Mouse (Mus musculus) stomach, embryonic 16.5 days (tissue): ENCODE results near the gene Vars. TPM values are rescaled to one million over a fixed set of nuclear protein-coding genes. Genes with fewer than 3 reads are reported as not detected.

Source experiments
- ATAC-seq: fragments of 200-750 bp; cut with Nextera tagmentation; 2 replicates; pipeline ENCODE4 v1.8.0; 2017; ENCODE audit warnings: moderate number of reproducible peaks, moderate TSS enrichment; ENCODE audit not compliant: insufficient read depth, low FRiP score
- H3K27ac ChIP-seq: fragments of 300-500 bp; sonication (generic); 2 replicates; pipeline ENCODE4 v1.5.1; 2014; ENCODE audit warnings: low read length
- H3K27me3 ChIP-seq: fragments of 300-500 bp; sonication (generic); 2 replicates; pipeline ENCODE4 v1.6.1; 2014; ENCODE audit warnings: low read length, control low read depth, mixed read lengths; ENCODE audit not compliant: control insufficient read depth, insufficient read depth
- H3K36me3 ChIP-seq: fragments of 300-500 bp; sonication (generic); 2 replicates; pipeline ENCODE4 v1.6.1; 2014; ENCODE audit warnings: low read length; ENCODE audit not compliant: control insufficient read depth, insufficient read depth
- H3K4me1 ChIP-seq: fragments of 300-500 bp; sonication (generic); 2 replicates; pipeline ENCODE4 v1.6.1; 2014; ENCODE audit warnings: low read length, control low read depth, mixed read lengths; ENCODE audit not compliant: control insufficient read depth, insufficient read depth
- H3K4me2 ChIP-seq: fragments of 300-500 bp; sonication (generic); 2 replicates; pipeline ENCODE4 v1.6.1; 2014; ENCODE audit warnings: low read depth, low read length, mixed read lengths
- H3K4me3 ChIP-seq: fragments of 300-500 bp; sonication (generic); replicated peaks from 2 replicates; pipeline ENCODE4 v1.5.1; 2014; ENCODE audit warnings: mild to moderate bottlenecking, low read length
- H3K9ac ChIP-seq: fragments of 300-500 bp; sonication (generic); 2 replicates; pipeline ENCODE4 v1.6.1; 2014; ENCODE audit warnings: low read length
- H3K9me3 ChIP-seq: fragments of 300-500 bp; sonication (generic); replicated peaks from 2 replicates; pipeline ENCODE4 v1.6.1; 2016; ENCODE audit warnings: low read length, control low read depth; ENCODE audit not compliant: control insufficient read depth
- WGBS: fragments of 180-500 bp; shearing (Covaris S2); extraction: QIAGEN DNeasy Blood & Tissue Kit; methylation state at CpG from one replicate; pipeline ENCODE4 v1.1.7; 2014; 5-methylcytosine and 5-hydroxymethylcytosine counted together
- polyA plus RNA-seq: library from polyadenylated mRNA; unstranded; fragments of >200 nt; fragmentation: Nextera tagmentation; extraction: Ambion mirVana; gene quantifications from 2 replicates; pipeline ENCODE4 v1.2.1, GENCODE M21; 2015

Gene Vars
- polyA plus RNA-seq, 1 experiment from 2014 or later: 82.1 TPM

DNA sequence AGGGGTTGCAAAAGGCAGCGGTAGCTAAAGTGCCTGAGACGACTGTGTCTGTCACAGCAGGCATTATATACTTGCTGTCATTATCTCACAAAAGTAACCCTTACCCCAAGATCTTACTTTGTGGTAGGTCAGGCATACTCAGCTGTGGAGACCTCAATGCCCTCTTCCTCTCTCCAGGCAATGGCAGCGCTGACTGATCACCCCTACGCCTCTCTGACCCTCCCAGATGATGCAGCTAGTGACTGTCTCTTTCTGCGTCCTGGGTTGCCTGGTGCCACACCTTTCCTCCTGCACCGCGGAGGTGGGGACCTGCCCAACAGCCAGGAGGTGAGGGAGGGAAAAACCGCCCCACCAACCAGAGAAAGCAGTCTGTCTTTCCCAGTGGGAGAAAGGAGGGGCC is 60.5 kb downstream of the Vars start:
- H3K27me3 ChIP-seq: no peaks in the 10 kb centered on the region
- H3K9ac ChIP-seq: peak overlapping the region; percentile 23; the same call in 1 of the 2 replicates
- H3K4me1 ChIP-seq: peaks cover 45% of the 10 kb centered on the region
- H3K36me3 ChIP-seq: peaks cover 15% of the 10 kb centered on the region
- 75% methylated on average over 8 of the region's 8 CpGs for WGBS
- H3K4me2 ChIP-seq: no peak overlapping the region
- no peak overlapping the region for H3K4me3 ChIP-seq
- ATAC-seq: no peak
- 0 out of 2 replicates have a peak overlapping the region, but pooled peaks have one; percentile 36 for H3K27ac ChIP-seq
- no peaks in the 10 kb centered on the region for H3K9me3 ChIP-seq

DNA sequence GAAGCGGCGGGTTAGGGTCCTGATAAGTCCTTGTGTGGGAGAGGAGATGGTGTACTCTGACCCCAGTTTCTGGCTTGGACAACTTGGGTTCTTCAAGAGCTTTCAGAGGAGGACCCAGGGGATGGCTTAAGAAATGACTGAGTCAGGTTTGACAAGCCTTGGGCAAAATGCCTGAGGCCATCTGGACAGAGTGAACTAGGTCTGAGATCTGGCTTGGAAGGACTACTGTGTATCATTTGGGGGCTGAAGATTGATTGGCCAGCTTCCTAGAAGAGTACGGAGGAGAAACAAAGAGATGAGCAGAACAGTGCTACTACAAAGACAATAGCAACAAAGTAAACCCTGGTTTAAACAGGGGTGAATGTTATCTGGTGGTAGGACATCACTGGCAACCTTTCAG is 62.7 kb downstream of the Vars start:
- Histone ChIP-seq H3K27me3 (no peaks in the 10 kb centered on the region), H3K4me1 (peaks cover 47% of the 10 kb centered on the region), H3K36me3 (peaks cover 8% of the 10 kb centered on the region), H3K9me3 (no peaks in the 10 kb centered on the region), H3K9ac (no peak overlapping the region), H3K27ac (peak overlapping the region; percentile 16; the same call in 1 of the 2 replicates), H3K4me3 (no peak overlapping the region), H3K4me2 (no peak overlapping the region)
- no peak for ATAC-seq
- 81% methylated on average over 3 of the region's 3 CpGs for WGBS

DNA sequence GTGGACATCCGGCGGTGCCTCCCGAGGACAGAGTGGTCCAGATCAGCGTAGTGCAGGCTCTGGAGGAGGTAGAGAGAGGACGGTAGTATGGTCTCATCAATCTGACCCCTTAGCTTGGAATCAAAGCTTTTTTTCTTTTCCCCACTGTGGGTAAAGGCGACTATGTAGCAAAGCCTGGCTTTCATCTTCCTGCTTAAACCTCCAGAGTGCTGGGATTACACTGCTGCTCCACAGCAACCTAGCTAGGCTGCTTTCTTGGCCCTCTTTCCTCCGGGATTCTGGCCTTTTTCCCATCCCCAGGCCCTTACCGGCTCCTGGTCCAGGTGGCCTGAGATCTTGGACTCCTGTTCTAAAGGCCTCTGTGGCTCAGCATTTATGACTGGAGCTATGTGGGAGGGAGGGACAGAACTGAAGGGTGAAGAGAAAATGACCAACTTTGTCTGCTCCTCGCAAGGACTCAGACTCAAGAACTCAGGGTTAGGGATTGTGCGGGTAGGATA is 63.6 kb downstream of the Vars start:
- 33% methylated on average over 10 of the region's 10 CpGs for WGBS
- H3K4me1 ChIP-seq: peaks cover 51% of the 10 kb centered on the region
- no peaks in the 10 kb centered on the region for H3K9me3 ChIP-seq

DNA sequence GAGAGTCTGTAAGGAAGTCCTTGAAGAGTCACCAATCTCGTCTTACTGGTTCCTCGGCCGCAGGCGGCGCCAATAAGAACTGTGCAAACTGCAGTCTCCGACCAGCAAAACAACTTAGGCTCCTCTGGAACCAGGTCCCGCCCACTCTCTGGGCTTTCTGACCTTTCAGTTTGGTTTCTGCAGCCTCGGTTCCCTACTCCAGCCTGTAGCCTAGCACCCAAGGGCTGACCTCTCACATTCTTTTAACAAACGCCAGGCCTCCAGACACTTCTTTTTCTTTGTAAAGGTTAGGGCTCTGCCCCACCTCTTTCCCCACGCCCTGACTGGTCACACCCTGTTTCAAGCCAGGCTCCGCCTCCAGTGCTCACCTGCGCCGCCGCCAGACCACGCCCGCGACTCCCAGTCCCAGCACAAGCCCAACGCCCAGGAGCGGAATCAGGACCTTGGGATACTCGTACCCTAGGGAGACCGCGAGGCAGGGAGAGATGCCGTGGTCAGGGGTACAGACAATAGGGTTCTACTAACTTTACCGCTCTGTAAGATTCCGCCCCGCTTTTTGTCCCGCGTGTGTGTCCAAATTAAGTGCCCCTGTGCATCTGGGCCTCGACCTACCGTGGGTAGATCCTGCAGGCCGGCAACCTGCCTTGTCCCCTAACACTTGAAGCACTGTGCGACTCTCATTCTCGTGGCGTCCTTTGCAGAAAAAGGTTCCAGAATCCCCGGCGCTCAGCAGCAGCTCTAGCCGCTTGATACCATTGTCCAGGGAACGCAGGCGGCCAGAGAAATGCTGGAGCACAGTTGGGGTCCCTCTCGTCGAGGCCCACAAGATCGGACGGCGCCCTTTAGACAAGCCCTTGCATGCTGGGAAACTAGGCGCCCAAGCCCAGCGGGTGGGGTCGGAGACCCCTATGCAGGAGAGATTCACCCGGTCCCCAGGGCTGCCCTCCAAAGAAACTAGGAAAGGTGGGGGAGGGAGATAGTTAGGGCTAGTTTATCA is 64.5 kb downstream of the Vars start, which contains the start of gene Ly6g6c:
Ly6g6c (plus strand) TSS at position 438 of the 997 bp plus-strand sequence.
- peak; percentile 82 for ATAC-seq
- 3% methylated on average over 48 of the region's 48 CpGs for WGBS
- peaks cover 8% of the 10 kb centered on the region for H3K36me3 ChIP-seq
- H3K9me3 ChIP-seq: no peaks in the 10 kb centered on the region
- H3K27me3 ChIP-seq: no peaks in the 10 kb centered on the region
- peak within 1 kb of the TSS; percentile 71 for H3K4me2 ChIP-seq
- H3K9ac ChIP-seq: peak within 1 kb of the TSS; percentile 65
- peak within 1 kb of the TSS; percentile 95 for H3K27ac ChIP-seq
- H3K4me3 ChIP-seq: peak within 1 kb of the TSS; percentile 47
- H3K4me1 ChIP-seq: peaks cover 46% of the 10 kb centered on the region

More for the DNA sequence above, 63.6 kb downstream of the Vars start:
- Histone ChIP-seq H3K27me3 (no peaks in the 10 kb centered on the region), H3K27ac (peak overlapping the region; percentile 95), H3K4me2 (peak overlapping the region; percentile 71), H3K9ac (peak overlapping the region; percentile 65), H3K36me3 (peaks cover 8% of the 10 kb centered on the region), H3K4me3 (peak overlapping the region; percentile 47)
- peak; percentile 6; the same call in 1 of the 2 replicates for ATAC-seq

Other genes starting within 250 kb of the Vars start
- gene Cyp21a1, start 196.4 kb upstream of the Vars start, polyA plus RNA-seq: 0.21 and 6.9 TPM in 2 replicates
- gene Stk19, start 164.0 kb upstream of the Vars start, polyA plus RNA-seq: 23.8 and 25.8 TPM in 2 replicates
- gene Dxo, start 164.0 kb upstream of the Vars start, polyA plus RNA-seq: 48.9 and 53.3 TPM in 2 replicates
- 45.0 and 48.1 TPM in 2 replicates for gene Skiv2l, start 150.8 kb upstream of the Vars start, polyA plus RNA-seq
- gene Nelfe, start 150.6 kb upstream of the Vars start, polyA plus RNA-seq: 89.5 and 96.4 TPM in 2 replicates
- 27.8 and 28.9 TPM in 2 replicates for gene Cfb, start 138.5 kb upstream of the Vars start, polyA plus RNA-seq
- gene Zbtb12, start 121.5 kb upstream of the Vars start, polyA plus RNA-seq: 1.0 and 1.1 TPM in 2 replicates
- 0.49 TPM in 1 of 2 replicates, not detected in the other for gene Gm20547, start 118.9 kb upstream of the Vars start, polyA plus RNA-seq
- gene C2, start 102.7 kb upstream of the Vars start, polyA plus RNA-seq: 4.4 and 5.5 TPM in 2 replicates
- 61.0 and 61.1 TPM in 2 replicates for gene Ehmt2, start 102.5 kb upstream of the Vars start, polyA plus RNA-seq
- gene Slc44a4, start 86.5 kb upstream of the Vars start, polyA plus RNA-seq: 19.3 and 21.1 TPM in 2 replicates
- gene Neu1, start 69.7 kb upstream of the Vars start, polyA plus RNA-seq: 36.7 and 40.6 TPM in 2 replicates
- 0.94 and 1.4 TPM in 2 replicates for gene Hspa1b, start 41.7 kb upstream of the Vars start, polyA plus RNA-seq
- 0.27 TPM in 1 of 2 replicates, not detected in the other for gene Gm20481, start 31.1 kb upstream of the Vars start, polyA plus RNA-seq
- 13.7 and 16.3 TPM in 2 replicates for gene Hspa1a, start 28.8 kb upstream of the Vars start, polyA plus RNA-seq
- 0.96 and 1.4 TPM in 2 replicates for gene Hspa1l, start 28.3 kb upstream of the Vars start, polyA plus RNA-seq
- 145 and 146 TPM in 2 replicates for gene Lsm2, start 19.1 kb upstream of the Vars start, polyA plus RNA-seq
- gene Vwa7, start 15.6 kb downstream of the Vars start, polyA plus RNA-seq: 0.26 and 0.42 TPM in 2 replicates
- gene Sapcd1, start 27.0 kb downstream of the Vars start, polyA plus RNA-seq: 14.2 and 14.3 TPM in 2 replicates
- 3.9 and 4.2 TPM in 2 replicates for gene Msh5, start 45.8 kb downstream of the Vars start, polyA plus RNA-seq
- gene Clic1, start 49.0 kb downstream of the Vars start, polyA plus RNA-seq: 396 and 441 TPM in 2 replicates
- 190 and 193 TPM in 2 replicates for gene Ddah2, start 58.0 kb downstream of the Vars start, polyA plus RNA-seq
- 50.6 and 109 TPM in 2 replicates for gene Ly6g6c, start 64.4 kb downstream of the Vars start, polyA plus RNA-seq
- 0.48 and 1.0 TPM in 2 replicates for gene Mpig6b, start 65.2 kb downstream of the Vars start, polyA plus RNA-seq
- 32.3 and 49.2 TPM in 2 replicates for gene Ly6g6e, start 75.9 kb downstream of the Vars start, polyA plus RNA-seq
- gene Ly6g6d, start 77.1 kb downstream of the Vars start, polyA plus RNA-seq: 3.2 and 4.1 TPM in 2 replicates
- gene Ly6g6f, start 84.6 kb downstream of the Vars start, polyA plus RNA-seq: 0.46 and 0.54 TPM in 2 replicates
- gene Abhd16a, start 88.3 kb downstream of the Vars start, polyA plus RNA-seq: 95.8 and 97.9 TPM in 2 replicates
- not detected in 2 replicates for gene Ly6g5c, start 107.3 kb downstream of the Vars start, polyA plus RNA-seq
- 0.53 and 0.89 TPM in 2 replicates for gene Ly6g5b, start 114.4 kb downstream of the Vars start, polyA plus RNA-seq
- gene Gpank1, start 120.5 kb downstream of the Vars start, polyA plus RNA-seq: 18.1 and 19.4 TPM in 2 replicates
- 245 and 269 TPM in 2 replicates for gene Csnk2b, start 121.1 kb downstream of the Vars start, polyA plus RNA-seq
- gene D17H6S53E, start 125.4 kb downstream of the Vars start, polyA plus RNA-seq: 11.7 and 14.2 TPM in 2 replicates
- 24.9 and 34.0 TPM in 2 replicates for gene Apom, start 131.1 kb downstream of the Vars start, polyA plus RNA-seq
- gene Bag6, start 134.2 kb downstream of the Vars start, polyA plus RNA-seq: 41.2 and 48.4 TPM in 2 replicates
- gene Prrc2a, start 163.9 kb downstream of the Vars start, polyA plus RNA-seq: 111 and 125 TPM in 2 replicates
- 19.9 and 20.2 TPM in 2 replicates for gene Aif1, start 175.1 kb downstream of the Vars start, polyA plus RNA-seq
- 28.1 and 29.9 TPM in 2 replicates for gene Lst1, start 187.5 kb downstream of the Vars start, polyA plus RNA-seq
- gene Ltb, start 193.5 kb downstream of the Vars start, polyA plus RNA-seq: 2.0 TPM in 2 replicates
- 0.32 TPM in 1 of 2 replicates, not detected in the other for gene Tnf, start 201.0 kb downstream of the Vars start, polyA plus RNA-seq
- 0.44 and 0.46 TPM in 2 replicates for gene Lta, start 204.4 kb downstream of the Vars start, polyA plus RNA-seq
- 0.27 TPM in 1 of 2 replicates, not detected in the other for gene Gm16181, start 219.8 kb downstream of the Vars start, polyA plus RNA-seq
- 6.0 and 6.8 TPM in 2 replicates for gene Atp6v1g2, start 232.7 kb downstream of the Vars start, polyA plus RNA-seq
- gene Nfkbil1, start 234.8 kb downstream of the Vars start, polyA plus RNA-seq: 6.4 and 8.8 TPM in 2 replicates
- 340 and 353 TPM in 2 replicates for gene Ddx39b, start 240.8 kb downstream of the Vars start, polyA plus RNA-seq